Mouse (Mus musculus) midbrain, embryonic 12.5 days (tissue): ENCODE results near the gene Atp2b2. TPM values are rescaled to one million over a fixed set of nuclear protein-coding genes. Genes with fewer than 3 reads are reported as not detected.

ENCODE experiments used
- ATAC-seq: fragments of 200-750 bp; cut with Nextera tagmentation; 2 replicates; pipeline ENCODE4 v1.8.0; 2017; ENCODE audit warnings: low read depth, moderate TSS enrichment, moderate library complexity; ENCODE audit not compliant: low FRiP score
- H3K27ac ChIP-seq: fragments of 300-500 bp; sonication (generic); replicated peaks from 2 replicates; pipeline ENCODE4 v1.5.1; 2016; ENCODE audit warnings: mild to moderate bottlenecking
- H3K27me3 ChIP-seq: fragments of 300-500 bp; sonication (generic); 2 replicates; pipeline ENCODE4 v1.6.1; 2016; ENCODE audit warnings: mild to moderate bottlenecking
- H3K36me3 ChIP-seq: fragments of 300-500 bp; sonication (generic); 2 replicates; pipeline ENCODE4 v1.6.1; 2016
- H3K4me1 ChIP-seq: fragments of 300-500 bp; sonication (generic); 2 replicates; pipeline ENCODE4 v1.6.1; 2016
- H3K4me2 ChIP-seq: fragments of 300-500 bp; sonication (generic); replicated peaks from 2 replicates; pipeline ENCODE4 v1.6.1; 2016; ENCODE audit warnings: mild to moderate bottlenecking, moderate library complexity
- H3K4me3 ChIP-seq: fragments of 300-500 bp; sonication (generic); 2 replicates; pipeline ENCODE4 v1.5.1; 2016; ENCODE audit warnings: mild to moderate bottlenecking
- H3K9ac ChIP-seq: fragments of 300-500 bp; sonication (generic); replicated peaks from 2 replicates; pipeline ENCODE4 v1.6.1; 2016; ENCODE audit warnings: mild to moderate bottlenecking, moderate library complexity
- H3K9me3 ChIP-seq: fragments of 300-500 bp; sonication (generic); 2 replicates; pipeline ENCODE4 v1.6.1; 2016; ENCODE audit warnings: mild to moderate bottlenecking
- WGBS: fragments of 180-500 bp; shearing (Covaris S2); methylation state at CpG from one replicate; pipeline ENCODE4 v1.1.7; 2016; 5-methylcytosine and 5-hydroxymethylcytosine counted together
- polyA plus RNA-seq: library from polyadenylated mRNA; unstranded; fragments of >200 nt; fragmentation: Nextera tagmentation; extraction: Ambion mirVana; gene quantifications from 2 replicates; pipeline ENCODE4 v1.2.1, GENCODE M21; 2016

Gene Atp2b2
- polyA plus RNA-seq, 1 experiment from 2014 or later, result 5.7 TPM

DNA sequence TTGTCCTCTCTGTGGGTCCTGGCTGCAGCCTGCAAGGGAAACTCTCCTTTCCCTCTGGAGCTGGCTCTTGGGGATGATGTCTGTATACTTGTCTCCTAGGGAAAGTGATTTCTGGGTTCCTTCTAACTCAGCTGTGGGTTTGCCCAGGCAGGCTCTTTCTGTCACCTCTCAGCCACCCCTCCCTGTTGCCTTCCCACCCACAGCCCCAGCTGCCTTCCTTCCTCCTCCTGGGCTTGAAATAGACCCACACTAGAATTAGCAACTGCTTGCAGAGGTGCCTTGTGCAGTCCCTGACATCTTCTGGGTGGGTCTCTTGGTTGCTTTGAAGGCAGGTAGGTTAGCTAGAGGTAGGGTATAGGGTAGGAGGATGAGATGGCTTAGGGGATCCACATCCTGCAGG is 241.2 kb downstream of the Atp2b2 start:
- H3K36me3 ChIP-seq, result peaks cover 15% of the 10 kb centered on the region
- H3K27me3 ChIP-seq, result no peaks in the 10 kb centered on the region; the same call in 1 of the 2 replicates
- H3K9me3 ChIP-seq, result peaks cover 12% of the 10 kb centered on the region
- no peak overlapping the region for H3K27ac ChIP-seq
- ATAC-seq, result no peak
- no peak overlapping the region for H3K9ac ChIP-seq
- H3K4me3 ChIP-seq, result no peak overlapping the region
- H3K4me1 ChIP-seq, result peaks cover 18% of the 10 kb centered on the region
- no peak overlapping the region for H3K4me2 ChIP-seq

DNA sequence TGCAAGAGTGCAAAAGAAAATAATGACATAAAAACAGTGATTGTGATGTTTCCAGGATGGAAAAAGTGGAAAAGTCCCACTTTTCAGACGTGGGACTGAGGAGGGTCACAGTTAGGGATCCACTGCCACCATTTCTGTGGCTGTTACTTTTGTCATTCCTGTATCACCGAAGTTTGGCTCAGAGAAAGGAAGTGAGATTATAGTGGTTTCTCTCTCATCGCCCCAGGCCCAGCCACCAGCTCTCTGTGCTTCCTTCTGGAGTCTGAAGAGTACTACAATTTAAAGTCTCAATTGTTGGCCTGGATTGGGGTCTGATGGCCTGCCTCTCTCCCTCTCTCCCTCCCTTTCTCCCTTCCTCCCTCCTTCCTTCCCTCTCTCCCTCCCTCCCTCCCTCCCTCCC is 242.5 kb downstream of the Atp2b2 start:
- Histone ChIP-seq H3K4me3 (no peak overlapping the region), H3K9ac (no peak overlapping the region), H3K4me1 (peaks cover 30% of the 10 kb centered on the region), H3K27me3 (no peaks in the 10 kb centered on the region; the same call in 1 of the 2 replicates), H3K36me3 (peaks cover 8% of the 10 kb centered on the region), H3K9me3 (peaks cover 5% of the 10 kb centered on the region), H3K4me2 (no peak overlapping the region), H3K27ac (0 out of 2 replicates have a peak overlapping the region, but pooled peaks have one; percentile 4)
- 80% methylated on average over 3 of the region's 3 CpGs for WGBS
- no peak for ATAC-seq

DNA sequence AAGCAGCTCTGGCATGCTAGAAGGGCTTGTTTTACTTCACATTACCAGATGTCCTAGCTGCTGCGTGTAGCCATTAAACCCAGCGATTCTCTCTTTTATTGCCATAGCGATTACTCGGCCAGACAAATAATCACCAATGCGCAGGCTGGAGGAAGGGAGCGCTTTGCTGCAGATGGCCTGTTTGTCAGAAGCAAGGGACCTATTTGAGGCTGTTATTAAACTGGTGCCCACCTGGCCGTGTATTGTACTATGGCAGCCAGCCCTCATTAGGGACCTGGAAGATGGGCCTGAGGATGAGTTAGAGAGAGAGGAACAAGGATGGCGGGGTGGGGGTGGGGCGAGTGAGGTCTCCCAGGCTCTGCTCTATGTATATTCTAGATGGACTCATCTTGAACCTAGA is 243.1 kb downstream of the Atp2b2 start:
- Histone ChIP-seq H3K4me1 (peaks cover 31% of the 10 kb centered on the region), H3K27me3 (no peaks in the 10 kb centered on the region; the same call in 1 of the 2 replicates), H3K9ac (no peak overlapping the region), H3K4me3 (no peak overlapping the region), H3K27ac (peak overlapping the region; percentile 4; the same call in 1 of the 2 replicates), H3K4me2 (no peak overlapping the region), H3K36me3 (0 out of 2 replicates have a peak, but pooled peaks cover 2% of the 10 kb centered on the region), H3K9me3 (no peaks in the 10 kb centered on the region)
- WGBS, result 54% methylated on average over 9 of the region's 9 CpGs
- peak; percentile 30; the same call in 1 of the 2 replicates for ATAC-seq

DNA sequence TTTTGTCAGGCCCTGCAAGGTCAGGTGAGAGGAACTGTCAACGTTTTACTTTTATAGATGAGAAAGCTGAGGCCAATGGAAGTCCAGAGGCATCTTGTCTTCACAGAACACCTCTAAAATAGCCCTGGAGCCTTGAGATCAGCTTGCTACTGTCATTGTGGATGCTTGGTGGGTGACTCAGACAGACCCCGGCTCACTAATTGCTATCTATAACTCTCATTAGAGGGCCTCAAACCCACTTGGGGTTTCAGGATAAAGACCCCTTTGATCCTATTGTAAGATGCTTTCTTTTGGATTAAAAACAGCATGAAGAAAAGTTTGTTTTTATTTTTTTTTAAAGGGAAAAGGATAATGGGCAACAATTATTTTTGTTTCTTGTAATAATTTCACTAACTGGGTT is 243.5 kb downstream of the Atp2b2 start:
- Histone ChIP-seq H3K4me2 (no peak overlapping the region), H3K9me3 (no peaks in the 10 kb centered on the region), H3K27me3 (no peaks in the 10 kb centered on the region; the same call in 1 of the 2 replicates), H3K36me3 (no peaks in the 10 kb centered on the region), H3K27ac (no peak overlapping the region; the same call in none of the 2 replicates), H3K4me1 (peaks cover 31% of the 10 kb centered on the region), H3K4me3 (no peak overlapping the region), H3K9ac (no peak overlapping the region)
- 52% methylated on average over 2 of the region's 2 CpGs for WGBS
- no peak for ATAC-seq

DNA sequence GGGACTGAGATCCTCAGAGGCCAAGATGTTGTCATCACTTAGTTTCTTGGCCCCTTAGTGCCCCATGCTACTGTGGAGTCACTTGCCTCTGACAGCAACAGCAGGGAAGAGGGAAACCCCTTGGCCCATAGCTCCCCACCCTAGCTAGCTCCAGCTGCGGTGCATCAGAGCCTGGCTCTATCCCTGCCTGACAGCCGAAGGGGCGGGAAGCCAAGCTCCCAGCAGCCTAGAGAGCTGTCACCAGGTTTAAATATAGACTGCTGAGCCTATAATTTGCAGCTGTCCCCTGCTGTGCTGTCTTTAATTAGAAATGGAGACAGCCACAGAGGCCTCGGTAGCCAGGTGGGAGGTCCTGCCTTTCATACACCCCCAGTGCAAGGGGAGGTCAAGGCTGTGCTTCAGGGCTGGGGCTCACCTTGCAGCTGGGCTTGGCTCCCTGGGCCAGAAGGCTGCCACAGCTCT is 247.1 kb downstream of the Atp2b2 start:
- 18% methylated on average over 4 of the region's 4 CpGs for WGBS
- no peak overlapping the region for H3K9ac ChIP-seq

DNA sequence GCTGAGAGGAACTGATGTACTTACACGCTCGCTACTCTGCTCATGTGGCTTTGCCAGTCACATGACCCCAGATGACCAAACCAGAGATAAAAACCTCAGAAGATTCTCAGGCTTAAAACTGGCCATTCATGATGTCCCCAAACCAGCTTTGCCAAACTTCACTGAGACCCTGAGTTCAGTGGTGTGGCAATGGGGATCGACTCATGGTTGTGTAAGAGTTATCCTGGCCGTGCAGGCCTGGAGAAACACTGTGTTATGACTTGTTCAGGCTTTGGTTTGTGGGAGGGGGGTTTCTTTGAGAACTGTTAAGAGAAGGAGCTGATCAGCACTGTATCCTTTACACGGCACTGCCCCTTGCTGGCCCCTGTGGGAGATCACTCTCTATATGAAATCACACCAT is 250.0 kb downstream of the Atp2b2 start:
- H3K4me1 ChIP-seq, result peaks cover 16% of the 10 kb centered on the region
- 82% methylated on average over 5 of the region's 5 CpGs for whole genome bisulfite sequencing
- H3K36me3 ChIP-seq, result no peaks in the 10 kb centered on the region
- no peak overlapping the region for H3K4me3 ChIP-seq
- no peaks in the 10 kb centered on the region for H3K9me3 ChIP-seq
- no peak overlapping the region for H3K27ac ChIP-seq
- H3K27me3 ChIP-seq, result peaks cover 4% of the 10 kb centered on the region; the same call in 1 of the 2 replicates
- H3K4me2 ChIP-seq, result no peak overlapping the region
- no peak for ATAC-seq
- no peak overlapping the region for H3K9ac ChIP-seq

More for the DNA sequence above, 247.1 kb downstream of the Atp2b2 start:
- no peaks in the 10 kb centered on the region for H3K9me3 ChIP-seq
- peaks cover 31% of the 10 kb centered on the region for H3K4me1 ChIP-seq
- 0 out of 2 replicates have a peak overlapping the region, but pooled peaks have one; percentile 10 for H3K27ac ChIP-seq
- H3K36me3 ChIP-seq, result no peaks in the 10 kb centered on the region
- peak; percentile 54; the same call in 1 of the 2 replicates for ATAC-seq
- H3K4me3 ChIP-seq, result no peak overlapping the region
- no peak overlapping the region for H3K4me2 ChIP-seq
- H3K27me3 ChIP-seq, result peaks cover 4% of the 10 kb centered on the region; the same call in 1 of the 2 replicates

DNA sequence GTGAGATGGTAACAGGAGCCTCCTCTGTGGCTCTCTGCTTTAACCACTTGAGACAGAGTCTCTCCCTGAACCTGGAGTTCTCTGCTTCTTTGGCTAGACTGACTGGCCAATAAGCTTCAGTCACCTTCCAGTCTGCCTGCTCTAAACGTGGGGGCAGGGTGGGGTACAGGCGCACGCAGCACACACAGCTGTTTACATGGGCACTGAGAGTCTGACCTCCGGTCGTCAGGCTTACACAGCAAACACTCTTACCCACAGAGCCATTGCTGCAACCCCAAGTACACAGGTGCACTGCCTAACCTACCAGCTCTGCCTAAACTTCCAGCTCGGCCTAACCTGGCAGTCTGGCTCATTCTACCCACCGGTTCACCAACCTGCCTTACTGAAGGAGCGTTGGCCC is 251.4 kb downstream of the Atp2b2 start:
- Histone ChIP-seq H3K9me3 (no peaks in the 10 kb centered on the region), H3K4me1 (peaks cover 18% of the 10 kb centered on the region), H3K27ac (no peak overlapping the region), H3K36me3 (no peaks in the 10 kb centered on the region), H3K9ac (no peak overlapping the region), H3K27me3 (peaks cover 4% of the 10 kb centered on the region; the same call in 1 of the 2 replicates), H3K4me3 (no peak overlapping the region), H3K4me2 (no peak overlapping the region)
- no peak for ATAC-seq
- WGBS, result 80% methylated on average over 8 of the region's 8 CpGs

DNA sequence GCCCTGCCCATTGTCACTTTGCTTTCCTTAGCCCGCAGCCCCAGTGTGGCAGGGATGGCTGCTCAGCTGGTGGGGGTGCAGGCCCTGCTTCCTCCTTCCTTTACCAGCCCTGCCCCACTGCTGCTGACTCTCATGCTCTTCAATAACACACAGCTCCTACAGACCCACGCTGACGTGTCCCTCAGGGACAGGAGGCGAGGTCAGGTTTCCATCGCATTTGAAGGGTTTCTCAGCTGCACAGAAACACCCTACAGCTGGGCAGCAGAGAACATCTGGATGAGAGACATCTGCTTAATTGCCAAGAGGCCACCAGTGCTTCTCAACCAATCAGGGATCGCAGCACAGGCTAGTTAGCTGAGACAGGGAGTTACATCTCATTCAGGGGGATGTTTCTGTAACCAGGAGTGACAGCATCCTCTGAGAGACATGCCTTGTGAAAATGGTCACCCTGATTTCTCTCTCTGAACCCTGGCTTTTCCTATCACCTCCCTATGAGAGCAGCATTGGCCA is 254.9 kb downstream of the Atp2b2 start:
- ATAC-seq, result no peak
- H3K9ac ChIP-seq, result no peak overlapping the region
- H3K4me1 ChIP-seq, result peaks cover 8% of the 10 kb centered on the region; the same call in 1 of the 2 replicates
- WGBS, result 63% methylated on average over 6 of the region's 6 CpGs
- H3K36me3 ChIP-seq, result no peaks in the 10 kb centered on the region; the same call in 1 of the 2 replicates
- H3K27ac ChIP-seq, result no peak overlapping the region
- no peaks in the 10 kb centered on the region for H3K27me3 ChIP-seq
- H3K4me3 ChIP-seq, result no peak overlapping the region
- no peak overlapping the region for H3K4me2 ChIP-seq
- H3K9me3 ChIP-seq, result no peaks in the 10 kb centered on the region

DNA sequence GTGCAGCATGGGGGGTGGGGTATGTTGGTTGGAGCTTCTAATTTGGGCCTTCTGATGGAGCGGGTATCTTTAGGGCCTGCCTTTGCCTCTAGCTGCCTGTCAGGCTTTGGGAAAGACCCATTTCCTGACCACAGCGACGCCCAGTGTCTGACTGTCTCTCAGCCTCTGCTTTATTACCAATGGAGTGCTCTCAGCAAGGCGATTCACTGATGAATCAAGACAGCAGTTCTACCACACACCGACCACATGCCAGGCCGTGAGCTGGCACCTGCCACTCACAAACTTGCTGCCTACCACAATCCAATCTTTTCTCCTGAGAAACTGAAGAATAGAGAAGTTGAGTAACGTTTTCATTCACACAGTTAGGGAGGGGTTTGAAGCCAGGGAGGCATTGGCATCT is 256.8 kb downstream of the Atp2b2 start:
- H3K9me3 ChIP-seq, result no peaks in the 10 kb centered on the region
- WGBS, result 81% methylated on average over 7 of the region's 7 CpGs

DNA sequence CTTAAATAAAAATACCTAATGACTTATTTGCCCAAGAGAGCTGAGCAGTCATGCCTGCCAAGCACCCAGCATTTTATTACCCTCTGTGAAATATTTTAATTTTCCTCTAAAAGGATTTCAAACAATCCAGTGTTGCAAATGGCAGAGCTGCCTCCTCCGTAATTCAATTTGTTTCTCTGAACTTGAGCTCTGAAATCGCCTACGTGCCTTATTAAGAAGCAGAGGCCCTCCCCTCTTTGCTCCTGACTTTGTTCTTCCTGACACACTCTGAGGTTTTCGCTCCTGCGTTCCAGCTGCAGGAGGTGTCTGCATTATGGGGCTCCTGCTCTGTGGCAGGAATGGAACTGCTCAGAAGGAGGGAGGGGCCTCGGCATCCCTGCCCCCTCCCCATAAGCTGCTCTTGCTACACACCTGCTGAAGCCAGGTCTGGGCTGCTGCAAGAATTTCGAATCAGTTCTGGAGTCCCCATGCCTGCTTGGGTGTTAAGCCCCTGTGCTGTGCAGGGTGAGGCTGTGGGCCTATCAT is 264.1 kb downstream of the Atp2b2 start:
- ATAC-seq, result no peak
- H3K9me3 ChIP-seq, result no peaks in the 10 kb centered on the region
- no peaks in the 10 kb centered on the region for H3K36me3 ChIP-seq
- no peaks in the 10 kb centered on the region for H3K27me3 ChIP-seq
- H3K4me2 ChIP-seq, result no peak overlapping the region
- WGBS, result 66% methylated on average over 7 of the region's 7 CpGs
- no peaks in the 10 kb centered on the region for H3K4me1 ChIP-seq
- no peak overlapping the region for H3K27ac ChIP-seq
- H3K9ac ChIP-seq, result no peak overlapping the region
- no peak overlapping the region for H3K4me3 ChIP-seq

More for the DNA sequence above, 256.8 kb downstream of the Atp2b2 start:
- H3K27ac ChIP-seq, result no peak overlapping the region
- no peak overlapping the region for H3K4me2 ChIP-seq
- H3K36me3 ChIP-seq, result no peaks in the 10 kb centered on the region; the same call in 1 of the 2 replicates
- no peak overlapping the region for H3K4me3 ChIP-seq
- ATAC-seq, result no peak
- H3K27me3 ChIP-seq, result no peaks in the 10 kb centered on the region
- peaks cover 8% of the 10 kb centered on the region; the same call in 1 of the 2 replicates for H3K4me1 ChIP-seq
- H3K9ac ChIP-seq, result no peak overlapping the region

DNA sequence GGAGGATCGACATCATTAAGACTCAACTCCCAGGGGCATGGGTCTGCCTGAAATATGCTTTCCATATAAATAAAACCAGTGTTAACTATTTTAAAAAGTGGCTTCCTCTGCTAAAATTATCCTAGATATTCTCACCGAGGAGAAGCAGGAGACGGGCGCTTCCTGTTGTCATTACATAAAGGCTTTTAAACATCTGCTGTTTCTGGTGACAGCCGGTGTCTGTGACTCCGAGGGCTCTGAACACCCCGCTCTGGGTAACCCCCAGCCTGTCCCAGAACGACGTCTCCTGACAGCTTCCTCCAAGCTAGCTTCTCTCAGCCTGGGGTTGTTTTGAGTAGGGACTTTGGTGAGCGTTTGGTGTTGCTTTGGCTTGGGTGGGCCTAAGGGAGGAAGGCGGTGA is 273.6 kb downstream of the Atp2b2 start:
- WGBS, result 80% methylated on average over 11 of the region's 11 CpGs
- ATAC-seq, result no peak
- Histone ChIP-seq H3K4me2 (no peak overlapping the region), H3K4me1 (no peaks in the 10 kb centered on the region), H3K36me3 (no peaks in the 10 kb centered on the region), H3K9me3 (no peaks in the 10 kb centered on the region), H3K27me3 (no peaks in the 10 kb centered on the region; the same call in 1 of the 2 replicates), H3K9ac (no peak overlapping the region), H3K27ac (no peak overlapping the region), H3K4me3 (no peak overlapping the region)

DNA sequence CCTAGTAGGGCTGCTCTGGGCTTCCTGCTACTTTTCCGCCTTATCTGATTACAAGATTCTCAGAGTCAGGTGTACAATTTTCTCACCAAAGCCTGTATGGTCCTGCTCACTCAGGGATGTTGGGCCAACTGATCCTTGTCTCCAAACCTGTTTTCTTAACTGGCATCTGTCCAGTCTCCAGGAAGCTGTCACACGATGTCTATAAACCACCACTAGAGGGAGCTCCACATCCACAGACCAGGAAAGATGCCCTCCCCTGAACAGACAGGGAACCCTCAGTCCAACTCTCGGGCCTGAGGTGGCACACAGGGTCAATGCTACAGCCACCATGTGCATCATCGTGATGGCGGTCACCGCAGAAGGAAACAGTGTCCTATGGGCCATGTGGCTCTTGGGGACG is 280.8 kb downstream of the Atp2b2 start:
- ATAC-seq, result peak; percentile 49; the same call in 1 of the 2 replicates

More for the DNA sequence above, 280.8 kb downstream of the Atp2b2 start:
- H3K4me2 ChIP-seq, result no peak overlapping the region
- no peaks in the 10 kb centered on the region for H3K36me3 ChIP-seq
- H3K27ac ChIP-seq, result no peak overlapping the region
- no peaks in the 10 kb centered on the region for H3K4me1 ChIP-seq
- no peak overlapping the region for H3K4me3 ChIP-seq
- no peak overlapping the region for H3K9ac ChIP-seq
- H3K9me3 ChIP-seq, result no peaks in the 10 kb centered on the region
- WGBS, result 29% methylated on average over 7 of the region's 7 CpGs
- H3K27me3 ChIP-seq, result peaks cover 11% of the 10 kb centered on the region; the same call in 1 of the 2 replicates
